Mouse (Mus musculus): ENCODE results near the gene Kif19a. TPM values are rescaled to one million over a fixed set of nuclear protein-coding genes. Genes with fewer than 3 reads are reported as not detected.
A peak's percentile ranks its signal among the peaks of the same experiment; 100 is the strongest.

Kif19a gene
- polyA plus RNA-seq, 1 experiment from 2014 or later = 0.17 TPM

- no peak overlapping the region for H3K27ac ChIP-seq (ENCODE audit: low read length)
- H3K9ac ChIP-seq (ENCODE audit: low read depth, low read length) = no peak overlapping the region
- H3K36me3 ChIP-seq (ENCODE audit: control insufficient read depth, insufficient read depth) = no peaks in the 10 kb centered on the region
- H3K9me3 ChIP-seq (replicated peaks; ENCODE audit: control insufficient read depth, low read length) = no peaks in the 10 kb centered on the region
- H3K27me3 ChIP-seq (ENCODE audit: control insufficient read depth, insufficient read depth, low read depth, low read length) = no peaks in the 10 kb centered on the region
- H3K4me3 ChIP-seq (ENCODE audit: low read depth, low read length) = no peak overlapping the region
- WGBS (ENCODE audit: insufficient replicate concordance) = 47% methylated on average over 11 of the region's 11 CpGs
- peaks cover 4% of the 10 kb centered on the region for H3K4me1 ChIP-seq (ENCODE audit: control insufficient read depth, low read depth, low read length)
- H3K4me2 ChIP-seq (ENCODE audit: low read depth, low read length) = no peak overlapping the region
- no peak for ATAC-seq (ENCODE audit: low read depth)
Measured at GRCm38 (mm10) chr11:114823199-114823725, 58.1 kb downstream of the Kif19a start.

DNA sequence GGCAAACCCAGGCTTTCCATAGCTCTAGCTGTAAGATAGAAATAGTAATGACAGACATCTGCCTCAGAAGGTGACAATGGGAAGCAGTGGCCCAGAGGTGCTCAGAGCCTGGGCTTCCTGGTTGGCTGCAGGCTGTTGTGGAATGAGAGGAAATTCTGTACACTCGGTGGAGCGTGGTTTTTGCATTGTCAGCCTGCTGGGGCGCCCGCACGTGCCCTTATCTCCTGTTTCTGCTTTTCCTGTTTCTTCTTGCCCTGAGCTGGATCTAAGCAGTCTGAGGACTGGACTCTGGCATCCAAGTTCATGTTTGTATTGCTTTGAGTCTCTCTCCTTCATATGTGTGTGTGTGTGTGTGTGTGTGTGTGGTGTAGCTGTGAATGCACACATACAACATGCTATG, 61.5 kb downstream of the Kif19a start:
- Histone ChIP-seq H3K4me1 (ENCODE audit: control insufficient read depth, low read depth, low read length) (peaks cover 16% of the 10 kb centered on the region), H3K4me3 (ENCODE audit: low read depth, low read length) (no peak overlapping the region), H3K36me3 (ENCODE audit: control insufficient read depth, insufficient read depth) (no peaks in the 10 kb centered on the region), H3K4me2 (ENCODE audit: low read depth, low read length) (no peak overlapping the region), H3K9me3 (replicated peaks; ENCODE audit: control insufficient read depth, low read length) (no peaks in the 10 kb centered on the region), H3K27me3 (ENCODE audit: control insufficient read depth, insufficient read depth, low read depth, low read length) (no peaks in the 10 kb centered on the region), H3K27ac (ENCODE audit: low read length) (no peak overlapping the region), H3K9ac (ENCODE audit: low read depth, low read length) (no peak overlapping the region)
- WGBS (ENCODE audit: insufficient replicate concordance) = 0% methylated on average over 5 of the region's 5 CpGs
- peak; percentile 56 for ATAC-seq (ENCODE audit: low read depth)

- Histone ChIP-seq H3K27ac (ENCODE audit: low read length) (peak overlapping the region; percentile 48), H3K9ac (ENCODE audit: low read depth, low read length) (peak overlapping the region; percentile 56; the same call in 1 of the 2 replicates), H3K27me3 (ENCODE audit: control insufficient read depth, insufficient read depth, low read depth, low read length) (no peaks in the 10 kb centered on the region), H3K9me3 (replicated peaks; ENCODE audit: control insufficient read depth, low read length) (no peaks in the 10 kb centered on the region), H3K36me3 (ENCODE audit: control insufficient read depth, insufficient read depth) (no peaks in the 10 kb centered on the region), H3K4me2 (ENCODE audit: low read depth, low read length) (peak overlapping the region; percentile 61), H3K4me1 (ENCODE audit: control insufficient read depth, low read depth, low read length) (peaks cover 16% of the 10 kb centered on the region), H3K4me3 (ENCODE audit: low read depth, low read length) (peak overlapping the region; percentile 44)
- 11% methylated on average over 24 of the region's 24 CpGs for WGBS (ENCODE audit: insufficient replicate concordance)
- ATAC-seq (ENCODE audit: low read depth) = peak; percentile 75
Measured at GRCm38 (mm10) chr11:114829499-114830432, 64.6 kb downstream of the Kif19a start.

- Histone ChIP-seq H3K27ac (ENCODE audit: low read length) (peak overlapping the region; percentile 38; the same call in 1 of the 2 replicates), H3K4me3 (ENCODE audit: low read depth, low read length) (peak overlapping the region; percentile 44), H3K4me2 (ENCODE audit: low read depth, low read length) (peak overlapping the region; percentile 61), H3K4me1 (ENCODE audit: control insufficient read depth, low read depth, low read length) (peaks cover 16% of the 10 kb centered on the region), H3K36me3 (ENCODE audit: control insufficient read depth, insufficient read depth) (no peaks in the 10 kb centered on the region), H3K9ac (ENCODE audit: low read depth, low read length) (peak overlapping the region; percentile 56; the same call in 1 of the 2 replicates), H3K9me3 (replicated peaks; ENCODE audit: control insufficient read depth, low read length) (no peaks in the 10 kb centered on the region), H3K27me3 (ENCODE audit: control insufficient read depth, insufficient read depth, low read depth, low read length) (no peaks in the 10 kb centered on the region)
- no peak for ATAC-seq (ENCODE audit: low read depth)
- WGBS (ENCODE audit: insufficient replicate concordance) = 44% methylated on average over 8 of the region's 8 CpGs
Measured at GRCm38 (mm10) chr11:114830433-114830773, 65.2 kb downstream of the Kif19a start.

- WGBS (ENCODE audit: insufficient replicate concordance) = 38% methylated on average over 5 of the region's 5 CpGs
- no peaks in the 10 kb centered on the region for H3K27me3 ChIP-seq (ENCODE audit: control insufficient read depth, insufficient read depth, low read depth, low read length)
- H3K4me3 ChIP-seq (ENCODE audit: low read depth, low read length) = no peak overlapping the region
- peaks cover 20% of the 10 kb centered on the region for H3K4me1 ChIP-seq (ENCODE audit: control insufficient read depth, low read depth, low read length)
- H3K36me3 ChIP-seq (ENCODE audit: control insufficient read depth, insufficient read depth) = no peaks in the 10 kb centered on the region
- ATAC-seq (ENCODE audit: low read depth) = no peak
- H3K27ac ChIP-seq (ENCODE audit: low read length) = no peak overlapping the region
- H3K4me2 ChIP-seq (ENCODE audit: low read depth, low read length) = no peak overlapping the region
- H3K9me3 ChIP-seq (replicated peaks; ENCODE audit: control insufficient read depth, low read length) = no peaks in the 10 kb centered on the region
- H3K9ac ChIP-seq (ENCODE audit: low read depth, low read length) = no peak overlapping the region
Measured at GRCm38 (mm10) chr11:114833166-114833565, 68.0 kb downstream of the Kif19a start.

Other genes with a start within 250 kb of the Kif19a start
- 598 and 706 TPM in 2 replicates for gene Rpl38, start 96.9 kb upstream of the Kif19a start, polyA plus RNA-seq (2015; fragmentation: Nextera tagmentation; extraction: Ambion mirVana)
- gene Ttyh2, start 90.0 kb upstream of the Kif19a start, polyA plus RNA-seq (2015; fragmentation: Nextera tagmentation; extraction: Ambion mirVana) = 11.5 and 15.3 TPM in 2 replicates
- gene Dnaic2, start 38.0 kb upstream of the Kif19a start, polyA plus RNA-seq (2015; fragmentation: Nextera tagmentation; extraction: Ambion mirVana) = 0.63 and 1.4 TPM in 2 replicates
- gene Btbd17, start 30.6 kb downstream of the Kif19a start, polyA plus RNA-seq (2015; fragmentation: Nextera tagmentation; extraction: Ambion mirVana) = not detected in 2 replicates
- not detected in 2 replicates for gene Gpr142, start 33.5 kb downstream of the Kif19a start, polyA plus RNA-seq (2015; fragmentation: Nextera tagmentation; extraction: Ambion mirVana)
- gene Gprc5c, start 85.8 kb downstream of the Kif19a start, polyA plus RNA-seq (2015; fragmentation: Nextera tagmentation; extraction: Ambion mirVana) = 19.5 and 20.2 TPM in 2 replicates
- gene Cd300a, start 124.7 kb downstream of the Kif19a start, polyA plus RNA-seq (2015; fragmentation: Nextera tagmentation; extraction: Ambion mirVana) = 5.9 and 6.2 TPM in 2 replicates
- gene Cd300lb, start 169.0 kb downstream of the Kif19a start, polyA plus RNA-seq (2015; fragmentation: Nextera tagmentation; extraction: Ambion mirVana) = 1.5 and 1.9 TPM in 2 replicates
- 0.14 TPM in 1 of 2 replicates, not detected in the other for gene Cd300c, start 203.8 kb downstream of the Kif19a start, polyA plus RNA-seq (2015; fragmentation: Nextera tagmentation; extraction: Ambion mirVana)
- 0.97 and 1.3 TPM in 2 replicates for gene Cd300ld, start 224.5 kb downstream of the Kif19a start, polyA plus RNA-seq (2015; fragmentation: Nextera tagmentation; extraction: Ambion mirVana)
- gene Cd300c2, start 236.5 kb downstream of the Kif19a start, polyA plus RNA-seq (2015; fragmentation: Nextera tagmentation; extraction: Ambion mirVana) = 9.8 and 11.1 TPM in 2 replicates